Mouse (Mus musculus): ENCODE results near the gene Deaf1.

The Deaf1 gene

DNA sequence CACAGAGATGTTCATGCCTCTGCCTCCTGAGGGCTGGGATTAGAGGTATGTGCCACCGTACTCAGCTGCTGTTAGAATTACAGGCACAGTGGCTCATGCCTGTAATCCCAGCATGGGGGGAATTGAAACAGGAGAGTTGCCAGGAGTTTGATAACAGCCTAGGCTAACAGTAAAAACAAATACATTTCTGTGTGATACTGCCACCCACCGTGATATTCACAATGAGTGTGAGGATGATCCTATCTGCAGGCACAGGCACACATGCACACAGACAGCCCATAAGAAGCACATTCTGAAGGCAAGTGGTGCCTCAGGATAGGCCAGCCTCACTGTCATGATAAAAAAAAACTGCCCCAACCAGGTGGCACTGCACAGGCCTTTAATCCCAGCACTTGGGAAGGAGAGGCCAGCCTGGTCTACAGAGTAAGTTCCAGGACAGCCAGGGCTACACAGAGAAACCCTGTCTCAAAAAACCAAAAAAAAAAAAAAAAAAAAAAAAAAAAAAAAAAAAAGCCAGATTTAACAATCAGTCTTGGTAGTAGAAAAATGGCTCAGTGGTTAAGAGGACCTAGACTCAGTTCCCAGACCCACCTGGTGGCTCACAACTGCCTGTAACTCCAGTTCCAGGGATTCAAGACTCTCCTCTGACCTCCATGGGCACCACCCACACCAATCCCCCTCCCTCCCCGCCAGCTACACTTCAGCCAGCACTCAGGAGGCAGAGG is 29.4 kb downstream of the Deaf1 start:
- no peak for DNase-seq (ENCODE audit: low spot score)

DNA sequence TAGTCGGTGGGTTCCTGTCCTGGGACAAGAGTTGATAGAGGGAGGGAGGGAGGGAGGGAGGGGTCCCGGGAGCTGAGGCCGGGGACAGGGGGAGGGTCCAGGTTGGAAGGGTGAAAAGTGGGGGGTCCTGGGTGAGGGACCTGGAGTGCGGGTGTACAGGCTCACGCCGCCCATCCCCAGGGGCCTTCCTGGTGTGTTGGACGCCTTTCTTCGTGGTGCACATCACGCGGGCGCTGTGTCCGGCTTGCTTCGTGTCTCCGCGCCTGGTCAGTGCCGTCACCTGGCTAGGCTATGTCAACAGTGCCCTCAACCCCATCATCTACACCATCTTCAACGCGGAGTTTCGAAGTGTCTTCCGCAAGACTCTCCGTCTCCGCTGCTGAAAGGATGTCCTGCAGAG is 33.0 kb downstream of the Deaf1 start:
- no peak for DNase-seq (ENCODE audit: low spot score)

DNA sequence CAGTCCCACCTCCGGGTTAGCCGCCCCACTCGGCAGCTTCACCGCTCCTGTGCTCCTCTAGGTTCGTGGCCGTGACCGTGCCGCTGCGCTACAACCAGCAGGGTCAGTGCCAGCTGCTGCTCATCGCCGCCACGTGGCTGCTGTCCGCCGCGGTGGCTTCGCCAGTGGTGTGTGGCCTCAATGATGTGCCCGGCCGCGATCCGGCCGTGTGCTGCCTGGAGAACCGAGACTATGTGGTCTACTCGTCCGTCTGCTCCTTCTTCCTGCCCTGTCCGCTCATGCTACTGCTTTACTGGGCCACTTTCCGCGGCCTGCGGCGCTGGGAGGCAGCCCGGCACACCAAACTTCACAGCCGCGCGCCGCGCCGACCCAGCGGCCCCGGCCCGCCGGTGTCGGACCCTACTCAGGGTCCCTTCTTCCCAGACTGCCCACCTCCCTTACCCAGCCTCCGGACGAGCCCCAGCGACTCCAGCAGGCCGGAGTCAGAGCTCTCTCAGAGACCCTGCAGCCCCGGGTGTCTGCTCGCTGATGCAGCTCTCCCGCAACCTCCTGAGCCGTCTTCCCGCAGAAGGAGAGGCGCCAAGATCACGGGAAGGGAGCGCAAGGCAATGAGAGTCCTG is 33.5 kb downstream of the Deaf1 start:
- peak; percentile 19 for DNase-seq (ENCODE audit: low spot score)

DNA sequence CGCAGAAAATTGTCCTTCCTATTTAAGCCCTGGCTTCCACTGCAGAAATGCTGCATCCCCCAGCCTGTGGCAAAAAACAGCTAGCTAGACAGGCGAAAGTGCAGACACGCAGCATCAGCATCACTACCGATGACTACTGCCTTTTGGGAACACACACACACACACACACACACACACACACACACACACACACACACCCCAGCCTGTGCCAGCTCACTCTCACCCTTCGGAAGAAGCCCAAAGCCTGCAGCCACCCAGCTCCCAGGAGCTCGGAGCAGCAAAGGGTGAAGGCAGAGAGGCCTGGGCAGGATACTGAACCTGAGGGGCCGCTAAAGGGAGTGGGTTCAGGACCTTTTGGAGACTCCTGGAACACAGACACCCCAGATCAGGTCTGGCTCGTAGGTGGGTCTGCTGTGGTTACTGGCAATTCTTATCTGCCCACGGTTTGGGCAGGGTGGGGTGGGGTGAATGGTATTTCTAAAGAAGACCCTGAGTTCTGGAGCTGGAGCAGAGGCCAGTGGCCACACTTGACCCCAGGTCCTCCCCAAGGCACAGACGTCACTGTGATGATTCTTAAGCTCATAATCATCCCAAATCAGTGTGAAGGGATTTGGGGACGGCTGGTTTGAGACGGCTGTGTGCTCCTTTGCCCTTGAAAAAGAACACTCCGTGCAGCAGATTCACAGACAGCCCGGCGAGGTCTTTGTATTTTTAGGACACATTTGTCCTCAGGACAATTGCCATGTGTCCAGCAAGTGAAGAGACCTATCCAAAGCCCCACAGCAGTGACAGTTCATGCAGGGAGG is 34.7 kb downstream of the Deaf1 start:
- DNase-seq (ENCODE audit: low spot score) = no peak

DNA sequence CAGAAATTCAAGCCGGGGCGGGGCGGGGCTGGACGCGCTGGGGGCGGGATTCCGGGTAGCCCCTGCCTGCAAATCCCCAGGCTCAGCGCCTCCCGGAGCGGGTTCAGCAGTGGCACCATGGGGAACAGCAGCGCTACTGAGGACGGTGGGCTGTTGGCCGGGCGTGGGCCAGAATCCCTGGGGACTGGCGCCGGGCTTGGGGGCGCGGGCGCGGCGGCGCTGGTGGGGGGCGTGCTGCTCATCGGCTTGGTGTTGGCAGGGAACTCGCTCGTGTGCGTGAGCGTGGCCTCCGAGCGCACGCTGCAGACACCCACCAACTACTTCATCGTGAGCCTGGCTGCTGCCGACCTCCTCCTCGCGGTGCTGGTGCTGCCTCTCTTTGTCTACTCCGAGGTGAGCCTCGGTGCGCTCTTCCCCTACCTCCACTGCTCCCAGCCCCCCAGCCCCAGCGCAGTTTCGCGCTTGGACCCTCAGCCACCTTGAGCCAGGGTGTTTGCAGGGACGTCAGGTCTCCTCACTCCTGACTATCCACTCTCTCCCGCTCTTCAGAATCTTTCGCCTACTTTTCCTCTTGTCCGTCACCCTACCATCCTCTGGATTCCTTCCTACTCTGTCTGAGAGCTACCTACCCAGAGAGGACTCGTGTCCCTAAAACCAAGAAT is 35.4 kb downstream of the Deaf1 start, which contains the start of gene Drd4:
Drd4 (plus strand) TSS at position 86 of the 662 bp plus-strand sequence.
- peak; percentile 35 for DNase-seq (ENCODE audit: low spot score)

DNA sequence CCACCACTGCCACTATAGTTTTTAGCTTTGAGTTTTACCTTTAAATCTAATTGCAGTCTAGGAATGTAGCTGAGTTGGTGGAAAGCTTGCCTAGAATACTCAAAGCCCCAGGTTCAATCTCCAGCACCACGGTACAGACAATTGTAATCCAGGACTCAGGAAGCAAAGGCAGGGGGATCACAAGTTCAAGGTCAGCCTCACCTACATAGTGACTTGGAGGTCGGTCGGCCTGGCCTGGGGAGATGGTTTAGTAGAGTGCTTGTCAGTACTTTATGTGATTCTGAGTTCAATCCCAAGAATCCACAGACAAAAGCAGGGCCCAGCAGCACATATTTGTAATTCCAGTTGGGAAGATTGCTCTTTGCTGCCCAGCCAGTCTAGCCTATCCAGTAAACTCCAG is 39.4 kb downstream of the Deaf1 start:
- no peak for DNase-seq (ENCODE audit: low spot score)

DNA sequence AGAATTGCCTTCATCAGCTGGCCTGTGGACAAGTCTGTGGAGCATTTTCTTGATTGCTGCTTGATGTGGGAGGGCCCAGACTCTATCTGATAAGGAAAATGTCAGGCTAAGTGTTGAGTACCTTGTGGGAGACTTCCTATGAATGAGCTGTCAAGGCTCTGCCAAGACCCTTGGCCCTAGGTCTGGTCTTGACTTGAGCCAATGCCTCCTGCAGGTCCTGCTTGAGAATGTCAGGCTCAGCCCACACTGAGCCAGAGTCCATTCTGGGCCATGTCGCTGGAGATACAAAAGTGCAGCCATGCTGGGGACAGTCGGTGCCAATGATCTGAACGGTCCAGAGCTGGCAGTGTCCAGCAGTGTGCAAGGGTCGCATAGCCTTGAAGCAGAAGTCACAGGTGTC is 44.7 kb downstream of the Deaf1 start:
- no peak for DNase-seq (ENCODE audit: low spot score)

DNA sequence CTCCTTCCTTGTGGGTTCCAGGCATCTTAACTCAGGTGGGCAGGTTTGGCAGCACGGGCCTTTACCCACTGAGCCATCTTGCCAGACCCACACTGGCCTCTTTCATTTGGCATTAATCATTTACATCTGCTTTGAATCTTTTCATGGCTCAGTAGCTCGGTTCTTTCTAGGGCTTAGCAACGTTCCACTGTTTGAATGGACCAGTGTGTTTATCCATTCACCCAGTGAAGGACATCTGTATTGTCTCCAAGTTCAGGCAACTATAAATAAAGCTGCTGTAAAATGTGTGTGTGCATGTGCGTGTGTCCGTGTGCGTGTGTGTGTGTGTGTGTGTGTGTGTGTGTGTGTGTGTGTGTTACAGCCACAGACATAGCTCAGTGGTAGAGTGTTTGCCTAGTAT is 46.0 kb downstream of the Deaf1 start:
- DNase-seq (ENCODE audit: low spot score) = no peak

DNA sequence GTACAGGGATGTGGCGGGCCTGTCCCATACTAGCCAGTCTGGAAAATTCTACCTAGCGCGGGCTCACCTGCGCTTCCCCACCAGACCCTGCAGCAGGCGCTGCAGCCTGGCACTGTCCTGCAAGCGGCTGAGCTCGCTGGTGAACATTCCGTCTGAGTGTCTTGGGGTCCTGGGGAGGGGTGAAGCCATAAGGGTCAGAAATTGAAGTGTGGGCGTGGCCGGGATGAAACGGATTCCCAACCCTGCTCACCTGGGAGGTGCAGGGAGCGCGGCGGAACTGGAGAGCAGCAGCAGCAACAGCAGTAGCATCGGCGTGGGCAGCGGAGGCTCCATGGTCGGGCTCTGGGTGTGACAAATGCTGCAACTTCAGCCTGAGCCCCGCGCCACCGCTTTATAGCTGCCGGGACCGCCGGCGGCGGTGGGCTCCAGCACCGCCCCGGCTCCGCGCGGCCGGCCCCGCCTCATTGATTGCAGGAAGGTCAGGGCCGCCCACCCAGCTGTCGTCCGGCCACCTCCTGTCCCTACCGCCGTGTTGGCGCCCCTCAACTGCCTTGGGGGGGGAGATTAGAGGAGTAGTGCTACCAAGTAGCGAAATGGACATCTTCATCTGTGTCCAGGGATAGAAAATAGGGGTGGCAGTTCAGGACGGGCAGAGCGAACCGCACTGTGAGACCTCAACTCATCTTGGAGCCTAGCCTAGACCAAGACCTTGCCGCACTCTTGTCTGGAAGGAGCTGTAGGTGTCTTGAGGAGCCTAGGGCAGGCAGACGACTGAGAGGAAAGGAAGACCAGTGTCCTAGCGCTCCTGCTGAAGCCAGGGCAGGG is 48.5 kb downstream of the Deaf1 start, which contains the start of gene Sct:
Sct (minus strand) TSS at position 368 of the 825 bp plus-strand sequence.
- DNase-seq (ENCODE audit: low spot score) = peak; percentile 47

DNA sequence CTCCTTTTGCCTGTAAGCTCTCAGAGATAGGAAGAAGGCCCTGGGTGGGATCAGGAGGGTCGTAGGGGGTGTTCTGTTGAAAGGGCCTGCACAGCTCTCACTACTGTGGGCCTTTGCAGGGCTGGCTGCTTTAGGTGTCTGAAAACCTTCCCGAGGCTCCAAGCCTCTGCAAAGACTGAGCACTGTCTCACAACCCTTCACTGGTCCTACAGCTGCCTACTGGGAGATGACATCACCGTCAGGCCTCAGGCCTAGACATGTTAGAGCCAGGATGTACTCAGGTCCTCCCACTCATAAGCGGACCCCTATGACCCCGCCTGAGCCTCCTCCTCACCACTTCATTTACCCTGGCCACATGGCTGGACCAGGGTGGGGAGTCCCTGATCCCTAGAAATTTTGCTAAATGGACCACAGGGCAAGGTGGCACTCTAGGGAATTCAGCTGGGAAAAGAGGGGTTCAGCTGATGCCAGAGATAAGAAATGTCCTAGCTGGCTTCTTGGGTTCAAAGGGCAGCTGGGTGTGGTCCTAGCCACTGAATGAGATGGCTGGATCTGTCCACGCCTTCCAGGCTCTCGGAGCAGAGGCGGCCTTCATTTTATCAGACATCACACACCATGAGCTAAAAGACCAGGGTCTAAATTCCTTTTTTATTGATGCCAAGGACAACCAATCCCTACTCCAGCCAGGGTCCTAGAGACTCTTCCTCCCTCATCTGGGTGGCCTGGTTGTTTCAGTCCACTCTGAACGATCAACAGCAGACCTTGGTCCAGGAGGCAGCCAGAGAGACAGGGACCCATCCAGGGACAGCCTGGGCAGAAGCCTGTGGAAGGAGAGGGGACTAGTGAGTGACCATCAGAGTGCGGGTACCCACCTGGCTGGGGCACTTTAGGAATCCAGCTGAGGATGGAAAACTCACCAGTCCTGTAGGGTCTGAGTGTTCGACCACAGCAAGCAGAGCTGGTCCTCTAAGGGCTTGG is 49.5 kb downstream of the Deaf1 start:
- DNase-seq (ENCODE audit: low spot score) = peak; percentile 63

DNA sequence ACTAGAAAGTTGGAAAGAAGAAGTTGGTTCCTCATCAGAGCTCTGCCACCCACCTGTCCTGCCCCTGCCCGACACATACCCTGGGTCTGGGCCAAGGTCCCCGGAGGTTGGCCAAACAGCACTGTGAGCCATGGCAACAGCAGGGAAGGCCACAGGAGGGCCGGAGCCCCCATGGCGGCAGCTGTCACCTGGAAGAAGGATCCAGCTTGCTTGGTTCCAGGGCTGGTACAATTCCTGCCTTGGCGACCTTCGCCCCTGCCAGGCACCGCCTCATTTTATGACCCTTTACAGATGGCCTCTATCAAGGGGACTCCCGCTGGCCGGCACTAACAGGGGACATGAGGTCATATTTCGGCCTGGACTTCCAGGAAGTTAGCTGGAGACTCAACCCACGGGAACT is 50.9 kb downstream of the Deaf1 start, which contains the start of gene Cdhr5:
Cdhr5 (minus strand) TSS at position 241 of the 400 bp plus-strand sequence.
- DNase-seq (ENCODE audit: low spot score) = peak; percentile 45

DNA sequence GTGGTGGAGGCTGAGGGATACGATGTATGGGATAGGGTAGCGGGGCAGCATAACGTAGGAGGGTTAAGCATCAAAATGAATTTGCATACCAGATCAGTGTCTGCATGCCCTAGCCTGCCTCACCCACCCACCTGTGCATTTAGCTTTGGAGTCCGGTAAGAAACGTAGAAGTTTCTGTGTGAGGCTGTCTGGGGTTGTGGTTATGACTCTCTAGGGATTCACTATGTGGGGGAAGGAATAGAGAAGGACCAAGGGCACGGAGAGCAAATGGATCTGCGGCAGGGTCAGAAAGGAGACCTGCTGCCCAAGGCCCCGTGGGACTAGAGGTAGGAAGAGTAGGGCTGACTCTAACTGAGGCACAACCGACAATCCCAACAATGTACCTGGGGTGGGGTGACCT is 52.1 kb downstream of the Deaf1 start:
- DNase-seq (ENCODE audit: low spot score) = no peak

DNA sequence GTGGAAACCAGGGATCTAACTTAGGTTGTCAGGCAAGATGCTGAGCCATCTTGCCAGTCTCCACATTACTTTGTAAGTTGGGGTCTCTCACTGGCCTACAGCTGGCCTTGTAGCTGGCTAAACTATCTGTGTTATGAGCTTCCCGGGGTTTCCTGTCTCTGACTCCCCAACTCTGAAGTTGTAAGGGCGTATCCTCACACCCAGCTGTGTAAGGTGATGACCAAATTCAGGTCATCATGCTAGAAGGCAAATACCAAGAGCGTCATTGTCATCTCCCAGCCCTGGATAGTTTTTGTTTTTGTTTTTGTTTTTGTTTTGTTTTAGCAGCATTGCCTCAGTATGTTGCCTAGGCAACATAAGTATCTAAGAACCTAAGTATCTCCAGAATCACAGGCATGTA is 56.9 kb downstream of the Deaf1 start:
- no peak for DNase-seq (ENCODE audit: low spot score)

DNA sequence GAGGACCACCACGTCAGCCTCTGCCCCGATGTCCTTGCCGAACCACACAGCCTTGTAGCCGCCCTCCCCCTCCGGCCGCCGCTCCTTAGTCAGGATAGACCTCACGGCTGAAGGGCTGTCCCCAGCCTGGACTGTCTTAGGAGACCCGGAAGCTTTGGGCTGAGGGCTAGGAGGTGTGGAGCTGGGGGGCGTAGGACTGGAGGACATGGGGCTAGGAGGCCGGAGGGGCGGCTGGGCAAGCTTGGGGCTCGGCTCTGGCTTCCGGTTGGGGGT is 58.3 kb downstream of the Deaf1 start:
- DNase-seq (ENCODE audit: low spot score) = no peak

DNA sequence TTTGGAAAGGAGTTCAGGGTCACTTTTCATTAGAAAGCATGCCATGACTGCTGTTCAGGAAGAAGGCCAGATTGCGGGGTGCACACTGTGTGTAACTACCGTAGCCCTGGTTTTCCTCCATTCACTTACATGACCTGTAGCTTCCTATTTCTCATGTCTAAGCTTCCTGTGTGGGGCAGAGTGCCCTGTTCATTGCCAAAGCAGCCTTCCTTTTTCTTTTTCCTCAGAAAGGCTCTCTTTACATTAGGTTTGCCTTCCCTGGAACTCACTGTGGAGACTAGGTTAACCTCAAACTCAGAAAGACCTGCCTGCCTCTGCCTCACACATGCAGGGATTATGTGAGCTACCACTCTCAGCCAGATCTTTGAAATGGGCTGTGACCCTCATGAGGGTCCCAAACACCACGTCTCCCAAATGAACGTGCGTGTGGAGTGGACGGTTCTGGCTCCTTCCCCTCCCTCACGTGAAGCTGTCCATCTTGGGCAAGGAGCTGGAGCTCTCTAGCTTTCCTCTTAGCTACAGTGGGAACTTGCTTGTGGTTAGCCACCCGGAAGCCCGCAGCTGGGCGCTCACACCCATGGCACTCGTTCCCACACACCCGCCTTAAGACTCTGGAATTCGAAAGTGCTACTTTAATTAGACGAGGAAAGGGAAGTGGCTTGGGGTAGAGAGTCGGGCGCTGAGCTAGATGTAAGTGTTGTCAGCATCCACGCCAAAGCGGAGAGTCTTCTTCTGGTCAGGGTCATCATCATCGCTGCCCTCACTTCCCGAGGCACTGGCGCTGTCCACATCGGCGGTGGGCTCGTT is 58.8 kb downstream of the Deaf1 start:
- no peak for DNase-seq (ENCODE audit: low spot score)

DNA sequence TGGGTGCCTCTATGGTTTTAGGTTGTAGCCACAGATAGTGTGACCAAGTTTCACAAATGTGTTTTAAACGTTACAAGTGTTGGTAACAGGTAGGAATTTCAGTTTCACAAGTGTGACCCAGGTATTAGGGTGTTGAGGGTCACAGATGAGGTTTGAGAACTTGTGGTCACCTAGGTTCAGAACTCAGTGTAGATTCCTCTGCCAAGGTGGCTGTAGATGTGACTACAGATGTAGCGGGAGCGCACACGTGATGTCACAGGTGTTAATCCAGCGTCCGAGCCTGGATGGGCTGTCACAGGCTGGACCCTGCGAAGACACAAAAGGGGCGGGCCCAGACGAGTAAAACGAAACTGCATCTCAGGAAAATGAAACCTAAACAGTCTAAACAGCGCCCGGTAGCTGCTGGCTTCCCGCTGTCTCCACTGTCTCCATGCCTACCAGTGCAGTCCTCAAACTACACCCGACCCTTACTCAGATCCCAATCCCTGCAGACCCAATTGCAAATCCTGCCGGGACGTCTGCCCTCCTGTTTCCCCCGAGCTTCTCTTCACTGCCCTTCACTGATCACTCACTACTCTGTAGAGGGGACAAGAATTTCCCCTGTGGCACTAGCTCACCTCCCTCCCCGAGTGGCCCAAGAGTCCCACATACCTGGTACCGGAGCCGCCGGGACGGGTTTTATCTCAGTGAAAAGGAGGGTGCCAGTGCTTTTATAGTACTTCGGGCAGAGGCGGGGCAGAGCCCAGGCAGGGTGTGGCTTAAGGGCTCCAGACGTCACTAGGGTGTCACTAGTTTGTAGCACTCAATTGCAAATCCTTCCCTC is 61.5 kb downstream of the Deaf1 start, which contains the start of gene Irf7:
Irf7 (minus strand) TSS at position 743 of the 823 bp plus-strand sequence.
- no peak for DNase-seq (ENCODE audit: low spot score)

DNA sequence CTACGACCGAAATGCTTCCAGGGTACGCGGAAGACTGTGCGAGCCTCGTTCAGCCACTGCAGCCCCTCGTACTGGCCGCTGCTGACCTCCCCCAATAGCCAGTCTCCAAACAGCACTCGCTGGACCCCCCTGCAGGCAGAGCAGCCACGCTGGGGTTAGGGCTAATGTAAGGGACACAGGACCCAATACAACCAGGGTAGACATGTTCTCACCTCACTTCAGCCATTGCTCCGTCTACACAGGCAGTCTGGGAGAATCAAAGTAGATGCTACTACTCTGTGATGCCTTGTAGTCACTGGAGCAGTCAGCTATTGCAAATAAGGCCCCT is 62.1 kb downstream of the Deaf1 start:
- no peak for DNase-seq (ENCODE audit: low spot score)

DNA sequence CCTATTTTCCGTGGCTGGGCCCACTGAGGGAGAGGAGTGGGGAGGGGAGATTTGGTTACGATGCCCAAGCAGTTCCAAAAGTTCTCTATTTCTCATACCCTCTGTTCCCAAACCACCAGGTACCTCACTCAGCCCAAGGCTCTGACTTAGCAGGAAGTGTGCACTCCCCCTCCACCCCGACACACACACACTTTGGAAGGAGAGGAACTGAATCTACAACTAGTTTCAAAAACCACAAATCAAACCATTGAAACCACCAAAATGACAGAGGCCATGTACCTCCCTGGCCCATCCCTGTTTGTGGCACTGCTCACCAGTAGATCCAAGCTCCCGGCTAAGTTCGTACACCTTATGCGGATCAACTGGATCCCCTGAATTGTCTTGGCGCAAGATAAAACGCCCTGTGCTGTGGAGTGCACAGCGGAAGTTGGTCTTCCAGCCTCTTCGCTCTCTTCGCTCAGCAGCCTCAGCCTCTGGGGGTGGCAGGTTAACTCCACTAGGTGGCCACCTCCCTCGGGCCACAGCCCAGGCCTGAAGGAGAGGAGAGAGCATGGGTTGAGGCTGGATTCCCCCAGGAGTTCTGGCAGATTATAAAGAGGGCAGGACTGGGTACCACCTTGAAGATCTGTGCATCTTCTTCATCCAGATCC is 62.6 kb downstream of the Deaf1 start:
- DNase-seq (ENCODE audit: low spot score) = peak; percentile 43
